Mouse (Mus musculus) embryonic fibroblast, embryonic 13.5 days (primary cell): ENCODE measurements at regions not wholly inside any gene's neighbourhood (a gene's known extent, or its start where the extent isn't known, plus 50 kb on each side); places are given as distances from the start of the nearest gene placed in this dataset.

ENCODE experiments used
- CTCF ChIP-seq: IDR thresholded peaks from 2 replicates; pipeline ENCODE4 v1.5.1; 2011; ENCODE audit warnings: mild to moderate bottlenecking, control low read depth, low read length, moderate library complexity, borderline replicate concordance; ENCODE audit not compliant: insufficient read depth
- POLR2A ChIP-seq: IDR thresholded peaks from 2 replicates; pipeline ENCODE4 v1.6.1; 2011; ENCODE audit warnings: low read depth, mild to moderate bottlenecking, control low read depth, low read length, moderate library complexity

GRCm38 (mm10) chr19:60129635-60130034 lies 96.9 kb downstream of the Fam204a start:
- TF ChIP-seq CTCF (no peak), POLR2A (no peak)
